Mouse (Mus musculus): Measurements from ENCODE around the gene Shank2. TPM values are rescaled to one million over a fixed set of nuclear protein-coding genes. Genes with fewer than 3 reads are reported as not detected.

The Shank2 gene
- polyA plus RNA-seq, 1 experiment from 2014 or later: 2.1 TPM

DNA sequence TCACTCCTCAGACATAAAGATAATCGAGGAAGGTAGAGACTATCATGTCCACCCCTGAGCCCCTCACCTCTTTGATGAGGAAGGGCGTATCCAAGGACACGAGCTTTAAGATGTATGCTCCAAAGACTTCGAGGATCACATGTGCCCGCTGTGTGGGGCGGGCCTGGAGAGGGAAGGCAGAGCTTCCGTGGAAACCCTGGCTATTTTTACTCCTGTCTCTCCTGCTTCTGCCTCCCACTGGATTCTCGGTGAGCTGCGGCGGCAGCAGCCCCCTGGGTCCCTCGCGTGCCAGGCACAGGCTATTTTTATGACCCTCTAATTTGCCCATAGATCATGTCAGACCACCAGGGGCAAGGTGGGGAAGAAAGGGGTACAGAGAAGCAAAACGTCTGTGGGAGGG lies 235.1 kb downstream of the Shank2 start:
- DNase-seq (ENCODE audit: low spot score) (no peak), ATAC-seq (ENCODE audit: insufficient read depth, low FRiP score, low TSS enrichment) (no peak)
- H3K4me3 ChIP-seq (ENCODE audit: low read depth, low read length): no peak overlapping the region
- no peak overlapping the region for H3K27ac ChIP-seq (ENCODE audit: low read depth, low read length)
- H3K36me3 ChIP-seq (ENCODE audit: control insufficient read depth, insufficient read depth, low read length): no peaks in the 10 kb centered on the region
- H3K27me3 ChIP-seq (ENCODE audit: control insufficient read depth, insufficient read depth, low read length): no peaks in the 10 kb centered on the region
- H3K9me3 ChIP-seq (ENCODE audit: control insufficient read depth, low read length): no peaks in the 10 kb centered on the region
- no peak overlapping the region for H3K9ac ChIP-seq (ENCODE audit: low read length)
- WGBS: 53% methylated on average over 13 of the region's 13 CpGs
- H3K4me1 ChIP-seq (ENCODE audit: control insufficient read depth, insufficient read depth, low read length): peaks cover 16% of the 10 kb centered on the region
- H3K4me2 ChIP-seq (ENCODE audit: low read depth): no peak overlapping the region

DNA sequence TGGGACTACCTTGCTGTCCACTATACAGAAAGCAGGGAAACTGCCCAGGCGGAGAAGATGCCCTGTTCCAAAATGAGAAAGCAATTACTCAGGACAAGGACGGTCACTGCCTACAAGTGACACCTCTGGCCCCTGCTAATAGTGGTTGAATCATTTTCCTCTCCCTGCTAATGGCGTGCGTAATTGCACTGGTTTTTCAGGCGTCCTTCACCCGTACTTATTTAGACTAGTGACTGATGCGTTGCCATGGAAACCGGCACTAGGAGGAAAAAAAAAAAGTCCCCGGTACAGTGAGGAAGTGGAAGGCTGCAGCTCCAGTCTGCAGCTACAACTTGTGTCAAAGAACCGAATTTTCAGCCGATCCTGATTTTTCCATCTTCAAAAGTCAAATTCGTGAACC lies 236.7 kb downstream of the Shank2 start:
- Histone ChIP-seq H3K4me2 (ENCODE audit: low read depth) (no peak overlapping the region), H3K4me3 (ENCODE audit: low read depth, low read length) (no peak overlapping the region), H3K36me3 (ENCODE audit: control insufficient read depth, insufficient read depth, low read length) (no peaks in the 10 kb centered on the region), H3K9ac (ENCODE audit: low read length) (no peak overlapping the region), H3K27me3 (ENCODE audit: control insufficient read depth, insufficient read depth, low read length) (no peaks in the 10 kb centered on the region), H3K27ac (ENCODE audit: low read depth, low read length) (no peak overlapping the region), H3K4me1 (ENCODE audit: control insufficient read depth, insufficient read depth, low read length) (peaks cover 8% of the 10 kb centered on the region), H3K9me3 (ENCODE audit: control insufficient read depth, low read length) (no peaks in the 10 kb centered on the region)
- WGBS: 31% methylated on average over 12 of the region's 12 CpGs
- peak; percentile 66 for DNase-seq (ENCODE audit: low spot score)
- ATAC-seq (ENCODE audit: insufficient read depth, low FRiP score, low TSS enrichment): no peak; the same call in 1 of the 2 replicates

DNA sequence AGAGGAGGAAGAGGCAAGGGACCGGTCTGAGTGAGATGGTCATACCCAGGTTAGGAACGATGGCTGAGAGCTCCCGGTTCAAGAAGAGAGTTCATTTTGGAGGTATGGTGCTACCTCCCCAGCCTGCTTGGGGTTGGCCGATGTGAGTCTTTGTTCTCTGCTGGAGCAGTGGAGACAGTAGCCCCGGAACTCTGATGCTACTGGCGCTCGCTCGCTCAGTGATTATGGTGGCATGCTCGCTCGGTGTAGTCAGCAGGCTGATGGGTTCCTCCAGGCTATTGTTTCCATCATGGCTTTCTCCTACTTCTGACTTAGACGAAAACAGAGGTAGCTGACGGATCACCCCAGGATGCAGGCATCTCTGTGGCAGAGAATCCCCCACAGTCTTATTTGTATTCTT lies 237.3 kb downstream of the Shank2 start:
- Histone ChIP-seq H3K36me3 (ENCODE audit: control insufficient read depth, insufficient read depth, low read length) (no peaks in the 10 kb centered on the region), H3K4me1 (ENCODE audit: control insufficient read depth, insufficient read depth, low read length) (peaks cover 8% of the 10 kb centered on the region), H3K4me2 (ENCODE audit: low read depth) (0 out of 2 replicates have a peak overlapping the region, but pooled peaks have one; percentile 9), H3K4me3 (ENCODE audit: low read depth, low read length) (no peak overlapping the region), H3K27ac (ENCODE audit: low read depth, low read length) (no peak overlapping the region), H3K9me3 (ENCODE audit: control insufficient read depth, low read length) (no peaks in the 10 kb centered on the region), H3K9ac (ENCODE audit: low read length) (no peak overlapping the region), H3K27me3 (ENCODE audit: control insufficient read depth, insufficient read depth, low read length) (no peaks in the 10 kb centered on the region)
- 49% methylated on average over 12 of the region's 12 CpGs for WGBS
- DNase-seq (ENCODE audit: low spot score): no peak
- ATAC-seq (ENCODE audit: insufficient read depth, low FRiP score, low TSS enrichment): no peak

GRCm38 (mm10) chr7:144239571-144240370 lies 238.0 kb downstream of the Shank2 start:
- no peak overlapping the region for H3K27ac ChIP-seq (ENCODE audit: low read depth, low read length)
- no peak overlapping the region for H3K4me3 ChIP-seq (ENCODE audit: low read depth, low read length)
- peaks cover 8% of the 10 kb centered on the region for H3K4me1 ChIP-seq (ENCODE audit: control insufficient read depth, insufficient read depth, low read length)
- 0 out of 2 replicates have a peak overlapping the region, but pooled peaks have one; percentile 15 for H3K9ac ChIP-seq (ENCODE audit: low read length)
- H3K4me2 ChIP-seq (ENCODE audit: low read depth): 0 out of 2 replicates have a peak overlapping the region, but pooled peaks have one; percentile 9
- WGBS: 51% methylated on average over 6 of the region's 6 CpGs
- no peak for DNase-seq (ENCODE audit: low spot score)
- no peaks in the 10 kb centered on the region for H3K9me3 ChIP-seq (ENCODE audit: control insufficient read depth, low read length)
- no peaks in the 10 kb centered on the region for H3K36me3 ChIP-seq (ENCODE audit: control insufficient read depth, insufficient read depth, low read length)
- H3K27me3 ChIP-seq (ENCODE audit: control insufficient read depth, insufficient read depth, low read length): no peaks in the 10 kb centered on the region
- no peak for ATAC-seq (ENCODE audit: insufficient read depth, low FRiP score, low TSS enrichment)

DNA sequence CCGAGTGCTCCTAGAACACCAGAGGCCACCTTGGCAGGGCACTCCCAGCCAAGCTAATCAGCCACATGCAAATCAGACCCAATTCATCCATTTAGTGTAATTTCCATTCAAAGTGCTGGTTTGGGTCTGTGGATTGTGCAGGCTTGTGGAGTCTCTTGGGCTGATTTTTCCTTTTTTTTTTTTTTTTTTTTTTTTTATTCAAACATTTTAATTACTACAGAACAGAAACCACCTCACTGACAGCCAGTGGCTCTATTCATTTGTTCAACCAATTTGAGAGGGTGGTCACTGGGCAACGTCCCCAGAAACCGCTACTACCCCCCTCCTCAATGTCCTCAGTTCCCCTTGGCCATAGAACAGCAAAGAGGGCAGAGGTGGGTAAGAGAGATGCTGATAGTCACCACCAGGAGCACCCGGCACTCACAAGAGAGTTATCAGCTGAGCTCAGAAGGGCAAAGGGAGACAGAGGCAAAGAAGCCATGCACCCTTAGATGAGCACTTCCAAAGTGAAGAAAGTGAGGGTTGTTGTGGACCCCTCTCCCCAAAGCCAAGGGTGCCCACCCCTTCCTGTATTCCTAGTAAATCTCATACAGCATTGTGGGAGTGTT lies 239.1 kb downstream of the Shank2 start:
- no peak overlapping the region for H3K4me3 ChIP-seq (ENCODE audit: low read depth, low read length)
- 83% methylated on average over 4 of the region's 4 CpGs for WGBS
- no peaks in the 10 kb centered on the region for H3K27me3 ChIP-seq (ENCODE audit: control insufficient read depth, insufficient read depth, low read length)
- no peak overlapping the region for H3K4me2 ChIP-seq (ENCODE audit: low read depth)
- DNase-seq (ENCODE audit: low spot score) (no peak), ATAC-seq (ENCODE audit: insufficient read depth, low FRiP score, low TSS enrichment) (no peak)
- H3K36me3 ChIP-seq (ENCODE audit: control insufficient read depth, insufficient read depth, low read length): no peaks in the 10 kb centered on the region
- no peak overlapping the region for H3K27ac ChIP-seq (ENCODE audit: low read depth, low read length)
- peaks cover 8% of the 10 kb centered on the region for H3K4me1 ChIP-seq (ENCODE audit: control insufficient read depth, insufficient read depth, low read length)
- no peak overlapping the region for H3K9ac ChIP-seq (ENCODE audit: low read length)
- no peaks in the 10 kb centered on the region for H3K9me3 ChIP-seq (ENCODE audit: control insufficient read depth, low read length)

- no peak overlapping the region for H3K9ac ChIP-seq (ENCODE audit: low read length)
- 88% methylated on average over 6 of the region's 6 CpGs for WGBS
- peaks cover 4% of the 10 kb centered on the region for H3K4me1 ChIP-seq (ENCODE audit: control insufficient read depth, insufficient read depth, low read length)
- H3K27ac ChIP-seq (ENCODE audit: low read depth, low read length): no peak overlapping the region
- H3K27me3 ChIP-seq (ENCODE audit: control insufficient read depth, insufficient read depth, low read length): no peaks in the 10 kb centered on the region
- H3K9me3 ChIP-seq (ENCODE audit: control insufficient read depth, low read length): no peaks in the 10 kb centered on the region
- DNase-seq (ENCODE audit: low spot score): no peak
- H3K36me3 ChIP-seq (ENCODE audit: control insufficient read depth, insufficient read depth, low read length): no peaks in the 10 kb centered on the region
- H3K4me3 ChIP-seq (ENCODE audit: low read depth, low read length): no peak overlapping the region
- H3K4me2 ChIP-seq (ENCODE audit: low read depth): no peak overlapping the region
- no peak for ATAC-seq (ENCODE audit: insufficient read depth, low FRiP score, low TSS enrichment)
Observed at GRCm38 (mm10) chr7:144244203-144244602, 242.5 kb downstream of the Shank2 start.

- no peak for DNase-seq (ENCODE audit: low spot score)
- no peaks in the 10 kb centered on the region for H3K9me3 ChIP-seq (ENCODE audit: control insufficient read depth, low read length)
- H3K27me3 ChIP-seq (ENCODE audit: control insufficient read depth, insufficient read depth, low read length): no peaks in the 10 kb centered on the region
- H3K36me3 ChIP-seq (ENCODE audit: control insufficient read depth, insufficient read depth, low read length): no peaks in the 10 kb centered on the region
- WGBS: 87% methylated on average over 3 of the region's 3 CpGs
- no peak for ATAC-seq (ENCODE audit: insufficient read depth, low FRiP score, low TSS enrichment)
- H3K4me2 ChIP-seq (ENCODE audit: low read depth): no peak overlapping the region
- H3K4me3 ChIP-seq (ENCODE audit: low read depth, low read length): no peak overlapping the region
- H3K4me1 ChIP-seq (ENCODE audit: control insufficient read depth, insufficient read depth, low read length): no peaks in the 10 kb centered on the region
- H3K27ac ChIP-seq (ENCODE audit: low read depth, low read length): no peak overlapping the region
- no peak overlapping the region for H3K9ac ChIP-seq (ENCODE audit: low read length)
Observed at GRCm38 (mm10) chr7:144246271-144246670, 244.5 kb downstream of the Shank2 start.

GRCm38 (mm10) chr7:144248686-144249422 lies 247.1 kb downstream of the Shank2 start:
- 41% methylated on average over 2 of the region's 2 CpGs for WGBS
- Histone ChIP-seq H3K36me3 (ENCODE audit: control insufficient read depth, insufficient read depth, low read length) (no peaks in the 10 kb centered on the region), H3K4me1 (ENCODE audit: control insufficient read depth, insufficient read depth, low read length) (no peaks in the 10 kb centered on the region), H3K9me3 (ENCODE audit: control insufficient read depth, low read length) (no peaks in the 10 kb centered on the region), H3K4me3 (ENCODE audit: low read depth, low read length) (no peak overlapping the region), H3K27me3 (ENCODE audit: control insufficient read depth, insufficient read depth, low read length) (no peaks in the 10 kb centered on the region), H3K9ac (ENCODE audit: low read length) (no peak overlapping the region), H3K4me2 (ENCODE audit: low read depth) (no peak overlapping the region), H3K27ac (ENCODE audit: low read depth, low read length) (no peak overlapping the region)
- DNase-seq (ENCODE audit: low spot score) (no peak), ATAC-seq (ENCODE audit: insufficient read depth, low FRiP score, low TSS enrichment) (no peak)

Data from neural tube, embryonic 11.5 days (tissue).